Mouse (Mus musculus) ES-E14 (cell line): ENCODE data around the gene Rps6kc1. TPM values are rescaled to one million over a fixed set of nuclear protein-coding genes. Genes with fewer than 3 reads are reported as not detected.

Experiments used
- DNase-seq: peaks from one replicate; pipeline ENCODE4 v3.0.0-alpha.2; 2013; ENCODE audit warnings: low read depth, low spot score
- H3K27ac ChIP-seq: 2 replicates; pipeline ENCODE4 v1.5.1; 2012; ENCODE audit warnings: low read depth, mild to moderate bottlenecking, low read length, moderate library complexity, mixed read lengths; ENCODE audit not compliant: poor library complexity, insufficient read depth, severe bottlenecking
- H3K36me3 ChIP-seq: 2 replicates; pipeline ENCODE4 v1.6.1; 2012; ENCODE audit warnings: mild to moderate bottlenecking, low read length, moderate library complexity, mixed read lengths; ENCODE audit not compliant: control insufficient read depth, poor library complexity, insufficient read depth, severe bottlenecking
- H3K4me1 ChIP-seq, 2 experiments: fragments of 150-350 bp in 1 of 2; sonication (generic) in 1 of 2; 2 replicates each; pipeline ENCODE4 v1.6.1; 2012; ENCODE audit warnings: low read length in 2 of 2, mild to moderate bottlenecking in 1 of 2, mixed read lengths in 1 of 2; ENCODE audit not compliant: control insufficient read depth in 2 of 2, insufficient read depth in 2 of 2, poor library complexity in 1 of 2
- H3K4me3 ChIP-seq, 2 experiments: fragments of 150-350 bp in 1 of 2; sonication (generic) in 1 of 2; 2 replicates each; pipeline ENCODE4 v1.5.1; 2012; ENCODE audit warnings: low read length in 2 of 2, low read depth in 1 of 2, mild to moderate bottlenecking in 1 of 2, mixed read lengths in 1 of 2; ENCODE audit not compliant: insufficient read depth in 1 of 2, poor library complexity in 1 of 2, severe bottlenecking in 1 of 2
- H3K9ac ChIP-seq: 2 replicates; pipeline ENCODE4 v1.6.1; 2012; ENCODE audit warnings: low read depth, mild to moderate bottlenecking, low read length, mixed read lengths; ENCODE audit not compliant: poor library complexity, insufficient read depth, severe bottlenecking
- H3K9me3 ChIP-seq: fragments of 150-350 bp; sonication (generic); 2 replicates; pipeline ENCODE4 v1.6.1; 2012; ENCODE audit warnings: low read depth, mild to moderate bottlenecking, low read length; ENCODE audit not compliant: control insufficient read depth, insufficient read depth
- CHD2 ChIP-seq: IDR thresholded peaks from 2 replicates; pipeline ENCODE4 v1.6.1; 2014; ENCODE audit warnings: mild to moderate bottlenecking, low read depth, low read length, inconsistent platforms
- HCFC1 ChIP-seq: IDR thresholded peaks from 2 replicates; pipeline ENCODE4 v1.6.1; 2012; ENCODE audit warnings: low read length, inconsistent platforms, borderline replicate concordance; ENCODE audit not compliant: insufficient read depth
- MAFK ChIP-seq: IDR thresholded peaks from 2 replicates; pipeline ENCODE4 v1.6.1; 2014; ENCODE audit warnings: mild to moderate bottlenecking, low read depth, low read length, inconsistent platforms; ENCODE audit not compliant: insufficient read depth
- ZC3H11A ChIP-seq: IDR thresholded peaks from 2 replicates; pipeline ENCODE4 v1.6.1; 2012; ENCODE audit warnings: low read depth, mild to moderate bottlenecking, inconsistent platforms, low read length, borderline replicate concordance
- ZNF384 ChIP-seq: IDR thresholded peaks from 2 replicates; pipeline ENCODE4 v1.6.1; 2012; ENCODE audit warnings: low read depth, low read length, inconsistent platforms
- in situ Hi-C, 2 experiments: fragments of 600-800 bp; cut with MboI; formaldehyde crosslinking; loops; one replicate each; pipeline ENCODE4 v1.15.1; 2025; ENCODE audit warnings: low sequenced_read_pairs in 2 of 2, inconsistent platforms in 1 of 2; ENCODE audit not compliant: unreplicated experiment in 2 of 2
- total RNA-seq: library from RNA; depleted of rRNA; stranded (reverse); fragments of 300-350 nt; gene quantifications from 2 replicates; pipeline ENCODE4 v1.2.3, GENCODE M21; 2012

Gene Rps6kc1
- total RNA-seq, 1 experiment: 19.3 TPM

DNA sequence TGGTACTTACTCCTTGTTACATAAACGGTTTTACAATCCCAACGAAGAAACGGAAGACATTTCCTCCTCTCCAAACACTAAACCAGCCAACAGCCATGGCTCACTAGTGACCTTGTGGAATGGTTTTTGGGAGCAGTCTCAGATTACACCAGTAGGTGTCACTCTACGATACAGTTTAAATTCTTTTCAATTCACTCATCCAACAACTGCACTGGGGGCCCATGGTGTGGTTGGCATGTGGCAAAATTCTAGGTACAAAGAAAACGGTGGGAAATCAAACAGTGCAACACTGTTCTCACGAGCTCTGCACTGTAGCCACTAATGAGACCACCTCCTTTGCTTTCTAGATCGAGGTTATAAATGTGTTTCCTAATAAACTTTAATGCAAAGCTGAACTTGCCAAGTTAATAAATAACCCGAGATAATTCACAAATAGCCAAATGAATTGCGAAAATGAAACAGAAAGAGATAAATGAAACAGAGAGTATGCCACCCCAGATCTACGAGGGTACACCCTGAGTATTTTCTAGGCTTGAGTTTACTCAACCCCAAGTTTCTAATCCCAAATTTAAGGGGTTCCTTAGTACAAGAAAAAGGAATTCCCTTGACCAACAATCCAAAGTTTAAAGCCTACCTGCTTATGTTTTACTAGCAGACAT is 79.6 kb downstream of the Rps6kc1 start:
- Histone ChIP-seq H3K4me3 (no peak overlapping the region), H3K9ac (no peak overlapping the region), H3K36me3 (no peaks in the 10 kb centered on the region; the same call in 1 of the 2 replicates), H3K9me3 (no peaks in the 10 kb centered on the region), H3K4me1 (no peaks in the 10 kb centered on the region), H3K27ac (no peak overlapping the region)
- in situ Hi-C loops: no loop called here
- TF ChIP-seq ZC3H11A: peak; percentile 42; the same call in 1 of the 2 replicates
- no peak for TF ChIP-seq ZNF384
- DNase-seq: peak; percentile 48

DNA sequence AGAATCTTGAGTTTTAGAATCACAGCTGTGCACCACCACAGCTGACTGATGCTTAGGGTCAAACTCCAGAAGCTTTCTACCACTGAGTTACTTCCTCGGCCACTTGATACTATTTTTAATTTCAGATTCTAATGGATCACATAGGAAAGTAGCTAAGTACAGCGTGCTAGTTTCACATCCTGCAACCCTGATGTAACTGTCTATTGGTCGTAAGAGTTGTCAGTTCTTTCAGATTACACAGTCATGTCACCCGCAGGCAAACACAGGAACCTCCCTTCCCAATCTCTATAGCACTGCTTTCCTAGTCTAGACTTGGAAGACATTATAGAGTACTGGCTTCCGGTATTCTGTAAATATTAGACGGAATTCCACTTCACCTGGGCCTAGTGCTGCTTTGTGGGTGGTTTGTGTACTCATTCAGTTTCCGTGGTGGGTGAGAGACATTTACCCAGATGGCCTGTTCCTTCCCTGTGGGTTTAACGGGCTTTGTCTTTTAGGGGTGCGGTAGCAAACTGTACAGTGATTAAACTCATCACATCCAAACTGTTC is 85.0 kb downstream of the Rps6kc1 start:
- H3K4me1 ChIP-seq: no peaks in the 10 kb centered on the region
- no peak overlapping the region for H3K9ac ChIP-seq
- H3K4me3 ChIP-seq: no peak overlapping the region
- no peak for TF ChIP-seq MAFK
- TF ChIP-seq ZC3H11A: no peak
- in situ Hi-C loops: no loop called here
- no peaks in the 10 kb centered on the region for H3K9me3 ChIP-seq
- no peaks in the 10 kb centered on the region; the same call in 1 of the 2 replicates for H3K36me3 ChIP-seq
- no peak for DNase-seq
- no peak overlapping the region for H3K27ac ChIP-seq

DNA sequence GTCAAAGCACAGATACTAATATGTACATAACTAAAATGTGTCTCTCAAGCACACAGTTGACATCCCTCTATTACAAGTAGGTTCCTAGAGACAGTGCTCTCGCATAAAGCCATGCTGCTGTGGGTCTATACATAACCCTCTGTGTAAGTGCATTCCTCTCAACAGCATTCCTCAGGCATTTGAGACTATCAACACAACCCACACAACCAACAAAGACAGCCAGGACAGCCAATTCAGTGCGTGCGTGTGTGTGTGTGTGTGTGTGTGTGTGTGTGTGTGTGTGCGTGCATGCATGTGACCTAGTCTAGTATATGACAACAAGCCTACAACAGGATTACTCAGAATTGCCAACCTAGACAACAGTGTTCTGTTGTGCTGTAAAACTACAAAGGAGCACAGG is 87.8 kb downstream of the Rps6kc1 start:
- no peaks in the 10 kb centered on the region for H3K4me1 ChIP-seq
- no peak for DNase-seq
- no peak for TF ChIP-seq MAFK
- TF ChIP-seq CHD2: no peak
- no peak for TF ChIP-seq ZC3H11A
- TF ChIP-seq ZNF384: no peak
- no peak for TF ChIP-seq HCFC1

DNA sequence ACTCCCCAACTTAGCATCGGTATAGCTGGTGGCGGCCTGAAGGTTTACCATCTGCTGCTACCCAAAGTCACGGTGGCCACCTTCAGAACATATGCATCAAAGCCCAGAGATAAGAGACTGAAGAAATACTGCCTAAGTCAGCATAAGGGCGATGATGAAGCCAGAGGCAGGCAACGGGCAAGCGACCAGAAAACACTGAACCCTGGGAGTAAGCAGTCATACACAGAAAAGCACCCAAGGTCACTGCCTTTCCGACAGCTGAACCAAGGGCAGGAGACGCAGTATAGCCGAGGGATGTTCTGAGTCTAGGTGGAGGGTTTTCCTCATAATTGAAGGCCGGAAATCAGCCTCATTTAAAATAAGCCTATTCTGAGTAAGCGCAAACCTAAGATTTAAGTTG is 95.4 kb downstream of the Rps6kc1 start:
- H3K27ac ChIP-seq: no peak overlapping the region
- DNase-seq: no peak
- H3K9me3 ChIP-seq: no peaks in the 10 kb centered on the region
- H3K9ac ChIP-seq: no peak overlapping the region
- in situ Hi-C loops: no loop called here
- H3K4me1 ChIP-seq: no peaks in the 10 kb centered on the region; a peak in 1 of 4 replicates
- H3K4me3 ChIP-seq: no peak overlapping the region
- peaks cover 3% of the 10 kb centered on the region; the same call in 1 of the 2 replicates for H3K36me3 ChIP-seq
- TF ChIP-seq CHD2 (no peak), ZNF384 (no peak), MAFK (no peak), ZC3H11A (no peak), HCFC1 (no peak)

More for the DNA sequence above, 87.8 kb downstream of the Rps6kc1 start:
- peaks cover 3% of the 10 kb centered on the region; the same call in 1 of the 2 replicates for H3K36me3 ChIP-seq
- no peak overlapping the region for H3K9ac ChIP-seq
- in situ Hi-C loops: no loop called here
- H3K27ac ChIP-seq: no peak overlapping the region
- H3K9me3 ChIP-seq: no peaks in the 10 kb centered on the region
- H3K4me3 ChIP-seq: no peak overlapping the region

DNA sequence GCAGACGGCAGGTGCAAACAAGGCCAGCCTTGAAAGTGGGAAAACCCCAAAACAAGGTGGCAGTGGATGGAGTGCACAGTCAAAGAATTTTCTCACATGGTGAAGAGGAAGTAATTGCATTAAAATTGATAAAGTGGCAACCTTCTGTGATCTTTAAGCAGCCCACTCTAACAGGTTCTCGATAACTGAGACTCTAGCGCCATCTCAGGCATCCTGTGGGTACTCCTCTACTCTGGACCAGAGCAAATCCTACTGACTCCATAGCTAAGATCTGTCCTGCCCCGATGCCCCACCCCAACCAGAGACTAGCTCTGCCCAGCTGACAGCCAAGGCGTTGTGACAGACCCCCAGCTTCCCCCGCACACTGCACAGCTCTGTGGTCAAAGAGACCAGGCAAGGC is 101.2 kb downstream of the Rps6kc1 start:
- H3K36me3 ChIP-seq: peaks cover 3% of the 10 kb centered on the region; the same call in 1 of the 2 replicates

More for the DNA sequence above, 101.2 kb downstream of the Rps6kc1 start:
- in situ Hi-C loops: no loop called here
- no peak for DNase-seq
- peaks cover 0 to 3% of the 10 kb centered on the region in 2 experiments; a peak in 2 of 4 replicates for H3K4me1 ChIP-seq
- H3K4me3 ChIP-seq: no peak overlapping the region
- TF ChIP-seq HCFC1: no peak
- no peak for TF ChIP-seq ZNF384
- no peak for TF ChIP-seq MAFK
- no peak for TF ChIP-seq ZC3H11A
- TF ChIP-seq CHD2: no peak
- H3K9ac ChIP-seq: no peak overlapping the region
- H3K9me3 ChIP-seq: no peaks in the 10 kb centered on the region
- no peak overlapping the region for H3K27ac ChIP-seq
